Mouse (Mus musculus) ES-E14 (cell line): ENCODE measurements at regions not wholly inside any gene's neighbourhood (a gene's known extent, or its start where the extent isn't known, plus 50 kb on each side); places are given as distances from the start of the nearest gene placed in this dataset.

Experiments
- CHD2 ChIP-seq: IDR thresholded peaks from 2 replicates; pipeline ENCODE4 v1.6.1; 2014; ENCODE audit warnings: mild to moderate bottlenecking, low read depth, low read length, inconsistent platforms
- HCFC1 ChIP-seq: IDR thresholded peaks from 2 replicates; pipeline ENCODE4 v1.6.1; 2012; ENCODE audit warnings: low read length, inconsistent platforms, borderline replicate concordance; ENCODE audit not compliant: insufficient read depth
- MAFK ChIP-seq: IDR thresholded peaks from 2 replicates; pipeline ENCODE4 v1.6.1; 2014; ENCODE audit warnings: mild to moderate bottlenecking, low read depth, low read length, inconsistent platforms; ENCODE audit not compliant: insufficient read depth
- ZNF384 ChIP-seq: IDR thresholded peaks from 2 replicates; pipeline ENCODE4 v1.6.1; 2012; ENCODE audit warnings: low read depth, low read length, inconsistent platforms

DNA sequence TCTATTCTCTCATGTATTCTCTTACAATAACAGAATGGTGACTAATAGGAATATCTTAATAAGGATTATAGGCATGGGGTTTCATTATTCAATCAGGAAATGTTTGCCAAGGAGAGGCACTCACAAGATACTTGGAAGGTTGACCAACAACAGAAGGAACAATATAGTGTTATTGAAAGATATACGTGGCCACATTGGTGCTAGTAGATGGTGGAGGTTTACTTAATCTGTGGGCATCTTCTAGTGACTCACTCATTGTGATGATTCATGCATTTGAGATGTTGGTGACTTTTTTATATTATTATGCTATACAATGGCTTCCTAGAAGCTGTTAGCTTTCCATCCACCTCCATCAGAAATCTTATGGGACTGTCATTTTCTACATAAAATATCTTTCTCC, 246.1 kb downstream of the 4930474N05Rik start:
- TF ChIP-seq ZNF384 (no peak), MAFK (no peak), HCFC1 (no peak), CHD2 (no peak)
